Mouse (Mus musculus): ENCODE measurements around the gene Ago1.

Gene Ago1

DNA sequence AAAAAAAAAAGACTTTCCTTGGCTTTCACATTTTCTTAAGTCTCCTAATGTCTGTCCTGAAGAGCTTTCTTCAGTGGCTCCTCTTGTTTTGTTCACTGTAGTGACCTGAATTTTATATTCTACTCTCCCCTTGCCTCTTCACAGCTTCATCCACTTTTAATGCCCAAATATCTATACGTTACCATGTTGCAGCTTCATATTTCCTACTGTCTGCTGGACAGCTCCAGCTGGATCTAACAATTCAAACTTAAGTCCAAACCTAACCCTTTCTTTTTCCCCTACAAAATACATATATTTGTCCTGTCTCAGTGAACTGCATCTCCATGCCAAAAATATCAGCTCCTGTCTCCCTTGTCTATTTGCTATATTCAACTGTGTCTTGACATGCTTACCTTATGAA lies 951 bp upstream of the Ago1 start:
- no peak for DNase-seq

DNA sequence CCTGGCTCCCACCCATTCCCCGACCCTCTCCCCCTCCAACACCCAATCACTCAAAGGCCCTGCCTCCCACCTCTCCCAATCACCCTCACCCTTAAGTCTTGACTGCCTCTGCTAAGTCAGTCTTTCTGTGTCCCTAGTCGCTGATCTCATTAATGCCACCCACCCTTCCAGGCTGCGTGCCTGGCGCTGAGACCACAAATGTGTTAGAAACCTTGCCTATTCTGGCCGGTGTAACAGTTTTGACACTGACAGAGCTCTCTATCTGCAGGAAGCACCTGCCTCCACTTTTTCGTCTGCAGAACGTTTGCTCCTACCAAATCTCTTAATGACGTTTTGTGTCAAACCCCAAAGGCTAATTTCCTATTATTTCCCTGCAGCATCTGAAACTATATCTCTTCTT lies 542 bp upstream of the Ago1 start:
- no peak for DNase-seq

DNA sequence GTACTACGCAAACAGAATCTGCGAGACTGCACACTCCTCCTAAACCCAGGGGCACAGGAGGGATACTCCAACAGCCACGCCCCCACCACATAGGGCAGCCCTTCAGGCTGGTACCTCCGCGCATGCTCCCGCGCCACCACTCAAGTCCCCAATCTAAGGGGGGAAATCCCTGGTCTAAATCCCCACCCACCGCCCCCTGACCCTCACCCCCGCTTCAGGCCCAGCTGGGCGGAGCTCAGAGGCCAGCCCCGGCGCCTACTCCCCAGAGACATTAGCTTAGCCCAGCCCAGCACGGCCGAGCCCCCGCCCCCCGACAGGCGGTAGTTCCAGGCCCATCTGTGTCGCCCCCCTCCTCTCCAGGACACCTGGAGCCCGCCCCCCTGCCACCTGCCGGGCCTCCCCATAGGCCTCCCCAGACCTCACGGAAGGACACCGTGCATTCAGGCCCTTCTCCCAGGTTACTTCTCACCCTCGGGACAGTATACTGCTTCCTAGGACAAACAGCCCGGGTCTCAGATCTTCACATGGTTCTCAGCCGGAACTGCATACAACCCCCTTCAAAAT lies 580 bp downstream of the Ago1 start:
- DNase-seq: peak; percentile 62

DNA sequence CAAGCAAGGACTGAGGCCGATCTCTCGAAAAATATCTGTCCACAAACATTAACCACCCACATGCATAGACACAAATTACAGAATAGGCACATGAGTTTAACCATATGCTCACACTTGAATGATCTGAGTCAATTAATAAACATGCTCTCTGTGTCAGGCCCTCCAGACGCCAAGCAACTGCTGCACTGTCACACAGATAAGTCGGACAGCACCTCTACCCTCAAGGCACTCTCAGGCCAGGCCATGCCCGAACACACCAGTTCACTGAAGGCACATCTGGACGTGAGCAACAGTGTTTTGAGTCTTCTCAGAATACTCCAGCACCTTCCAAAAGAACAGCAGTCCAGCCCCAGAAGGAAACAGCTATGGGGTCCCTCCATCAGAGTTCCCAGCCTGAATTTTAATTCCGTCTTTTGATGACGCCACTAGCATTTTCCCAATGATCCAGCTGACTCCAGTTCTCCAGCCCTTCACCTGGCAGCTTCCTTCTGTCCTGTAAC lies 2.1 kb downstream of the Ago1 start:
- no peak for DNase-seq

DNA sequence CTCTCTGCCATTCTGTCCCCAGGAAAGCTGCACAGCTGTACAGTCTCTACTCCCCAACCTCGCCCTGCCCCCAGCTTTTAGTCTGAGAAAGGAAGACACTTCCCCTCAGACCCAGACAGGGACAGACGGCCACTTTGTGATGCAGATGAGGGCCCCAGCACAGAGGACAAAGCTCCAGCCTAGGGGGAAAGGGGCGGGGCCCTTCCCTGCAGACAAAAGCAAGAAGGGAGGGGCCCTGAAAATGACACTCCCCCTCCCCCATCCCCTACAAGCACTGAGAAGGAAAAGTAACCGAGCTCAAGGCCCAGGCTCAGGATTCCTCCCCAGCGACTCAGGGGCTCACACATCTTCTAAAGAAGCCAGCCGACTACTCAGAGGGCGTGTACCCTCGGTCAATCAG lies 2.5 kb downstream of the Ago1 start:
- DNase-seq: peak; percentile 80

DNA sequence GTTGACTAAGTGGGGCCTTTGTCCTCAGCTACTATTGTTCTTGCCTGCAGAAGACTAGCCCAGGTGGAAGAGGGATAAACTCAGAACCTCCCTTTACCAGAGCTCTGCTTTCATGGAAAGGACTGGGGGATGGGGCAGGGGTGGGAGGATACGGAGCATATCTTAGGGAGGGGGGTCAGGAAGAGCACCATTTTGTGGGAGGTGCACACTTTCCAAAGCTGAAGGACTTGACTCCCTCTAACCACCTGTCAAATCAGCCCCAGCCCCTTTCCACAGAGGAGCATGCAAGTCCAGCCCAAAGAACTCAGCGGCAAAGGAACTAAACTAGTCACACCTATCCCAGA lies 3.5 kb downstream of the Ago1 start:
- DNase-seq: no peak

DNA sequence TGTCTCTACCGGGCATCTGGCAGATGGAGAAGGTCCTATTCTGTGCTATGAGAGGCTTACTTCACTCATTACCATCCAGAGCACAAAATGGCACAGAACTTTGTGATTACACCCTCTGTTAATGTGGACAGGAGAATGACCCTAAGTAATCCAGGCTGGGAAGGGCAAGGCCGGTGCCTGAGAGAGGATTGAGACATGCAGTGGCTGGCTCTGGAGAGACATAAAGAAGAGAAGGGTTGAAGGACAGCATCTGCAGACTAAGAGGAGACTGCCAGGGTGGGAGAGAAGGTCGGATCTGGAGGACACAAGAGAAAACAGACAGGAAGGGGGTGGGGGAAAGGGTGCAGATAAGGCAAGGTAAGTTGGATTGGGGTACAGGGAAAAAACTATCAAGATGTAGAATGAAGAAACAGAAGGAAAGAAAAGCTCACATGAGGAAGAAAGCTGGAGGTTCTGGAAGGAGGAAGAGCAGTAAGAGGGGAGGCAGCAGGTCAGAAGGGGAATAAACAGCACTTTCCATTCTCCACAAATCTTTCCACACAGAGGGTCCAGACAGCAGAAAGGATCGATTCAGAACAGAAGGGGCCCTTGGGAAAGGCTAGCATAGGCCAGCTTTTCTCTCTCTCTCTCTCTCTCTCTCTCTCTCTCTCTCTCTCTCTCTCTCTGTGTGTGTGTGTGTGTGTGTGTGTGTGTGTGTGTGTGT lies 4.0 kb downstream of the Ago1 start:
- no peak for DNase-seq

DNA sequence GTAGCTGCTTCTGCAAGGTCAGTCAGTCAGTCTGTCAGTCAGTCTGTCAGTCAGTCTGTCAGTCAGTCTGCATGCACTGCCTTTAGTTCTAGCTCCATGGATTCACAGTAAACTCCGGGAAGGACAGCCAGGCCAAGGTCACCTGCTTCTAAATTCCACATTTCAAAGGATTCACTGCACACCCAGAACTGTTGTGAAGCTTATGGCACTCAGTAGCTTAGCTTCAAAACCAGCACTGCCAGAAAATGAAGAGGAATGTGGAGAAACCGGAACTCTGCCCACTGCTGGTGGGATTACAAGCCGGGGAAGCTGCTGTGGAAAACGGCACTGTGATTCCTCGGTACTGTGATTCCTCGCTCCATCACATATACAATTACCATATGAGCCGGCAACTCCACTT lies 12.9 kb downstream of the Ago1 start:
- DNase-seq: no peak

DNA sequence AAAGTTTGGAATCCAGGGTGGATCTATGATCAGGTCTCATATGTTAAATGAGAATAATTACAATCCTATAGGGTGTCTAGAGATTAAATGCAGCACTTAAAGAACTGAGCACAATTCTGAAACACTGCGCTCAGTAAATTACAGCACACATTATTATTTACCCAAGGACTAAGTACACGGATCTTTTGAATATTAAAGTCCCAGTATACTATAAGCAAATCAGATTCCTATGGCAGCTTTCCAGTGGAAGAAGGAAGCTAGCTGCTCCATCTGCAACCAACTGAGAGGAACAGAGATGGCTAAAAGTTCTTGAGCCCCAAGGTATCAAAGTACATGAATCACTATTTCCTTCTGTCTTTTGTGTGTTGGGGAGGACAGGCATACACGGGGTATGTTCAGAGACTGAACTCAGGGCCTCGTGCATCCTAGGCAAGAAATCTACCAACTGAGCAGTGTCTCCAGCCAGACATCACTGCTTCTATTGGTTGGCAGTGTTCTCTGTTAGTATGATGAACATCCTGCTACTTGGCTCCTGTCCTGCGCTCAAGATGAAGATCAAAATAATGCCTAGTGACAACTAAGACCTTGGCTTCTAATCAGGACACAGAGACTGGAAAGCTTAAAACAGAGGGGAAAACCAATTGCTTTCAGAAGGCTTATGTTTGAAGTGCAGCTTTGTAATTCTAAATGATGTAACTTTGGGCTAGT lies 13.7 kb downstream of the Ago1 start:
- DNase-seq: no peak

DNA sequence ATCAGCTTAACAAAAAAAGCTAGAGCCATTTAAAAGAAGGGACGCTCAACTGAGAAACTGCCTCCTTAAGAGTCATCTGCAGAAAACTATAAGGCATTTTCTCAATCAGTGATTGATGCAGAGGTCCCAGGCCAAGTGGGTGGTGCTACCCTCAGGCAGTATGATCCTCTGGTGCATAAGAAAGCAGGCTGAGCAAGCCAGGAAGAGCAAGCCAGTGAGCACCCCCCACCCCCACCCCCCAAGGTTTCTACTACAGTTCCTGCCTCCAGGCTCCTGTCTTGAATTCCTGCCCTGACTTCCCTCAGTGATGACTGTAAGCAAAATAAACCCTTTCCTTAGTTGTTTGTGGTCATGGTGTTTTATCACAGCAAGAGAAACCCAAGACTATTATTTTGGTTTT lies 18.1 kb downstream of the Ago1 start:
- DNase-seq: no peak

DNA sequence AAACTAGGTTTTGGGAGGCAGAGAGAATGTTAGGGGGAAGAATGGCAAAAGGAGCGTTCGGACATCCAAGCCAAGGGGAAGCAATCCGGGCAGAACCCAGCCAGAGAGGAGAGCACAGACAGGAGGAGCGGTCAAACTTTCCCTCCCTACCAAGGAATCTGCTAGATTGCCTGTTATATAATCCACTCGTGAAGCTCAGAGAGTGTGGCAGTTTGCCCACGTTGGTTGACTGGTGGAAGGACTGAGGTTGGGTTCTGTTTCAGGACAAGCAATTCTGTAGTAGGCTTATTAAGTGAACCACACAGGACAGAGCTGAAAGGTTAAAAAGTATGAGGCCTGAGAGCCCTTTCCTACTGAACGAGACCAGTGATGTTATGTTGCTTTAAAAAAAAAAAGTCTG lies 21.3 kb downstream of the Ago1 start:
- no peak for DNase-seq

DNA sequence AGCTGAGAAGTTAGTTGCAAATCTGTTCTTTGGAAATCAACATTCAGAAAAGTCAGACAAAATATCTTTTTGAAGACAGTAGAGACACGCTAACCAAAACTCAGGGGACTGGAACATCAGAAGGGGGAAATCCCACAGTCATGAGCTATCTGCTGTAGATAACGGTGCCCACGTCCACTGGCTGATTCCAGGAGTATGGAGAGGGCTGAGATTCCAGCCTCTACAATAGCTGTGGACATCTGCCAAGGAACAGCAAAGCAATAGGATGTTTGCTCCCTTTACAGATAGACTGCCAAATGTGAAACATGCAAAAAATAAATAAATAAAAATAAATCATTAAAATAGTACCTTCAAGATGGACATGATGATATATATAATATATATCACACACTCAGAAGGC lies 23.9 kb downstream of the Ago1 start:
- no peak for DNase-seq

DNA sequence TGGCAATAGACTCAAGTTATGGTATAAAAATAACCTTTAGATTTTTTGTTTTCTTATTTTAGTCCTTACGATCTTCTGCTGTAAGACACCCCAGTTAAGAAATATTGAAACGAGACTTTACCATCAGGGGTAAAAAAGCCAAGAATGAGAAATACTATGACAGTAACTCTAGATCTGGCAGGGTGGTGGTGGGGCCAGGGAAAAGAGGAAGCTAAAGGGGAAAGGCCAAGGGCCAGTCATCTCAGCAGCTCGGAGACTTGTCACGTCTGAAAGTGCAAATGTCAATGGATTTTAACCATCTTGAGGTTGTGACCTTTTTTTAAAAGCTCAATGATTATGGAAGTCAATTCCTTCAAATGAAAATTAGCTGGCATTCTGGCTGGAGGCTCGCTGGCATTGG lies 30.1 kb downstream of the Ago1 start:
- DNase-seq: no peak

DNA sequence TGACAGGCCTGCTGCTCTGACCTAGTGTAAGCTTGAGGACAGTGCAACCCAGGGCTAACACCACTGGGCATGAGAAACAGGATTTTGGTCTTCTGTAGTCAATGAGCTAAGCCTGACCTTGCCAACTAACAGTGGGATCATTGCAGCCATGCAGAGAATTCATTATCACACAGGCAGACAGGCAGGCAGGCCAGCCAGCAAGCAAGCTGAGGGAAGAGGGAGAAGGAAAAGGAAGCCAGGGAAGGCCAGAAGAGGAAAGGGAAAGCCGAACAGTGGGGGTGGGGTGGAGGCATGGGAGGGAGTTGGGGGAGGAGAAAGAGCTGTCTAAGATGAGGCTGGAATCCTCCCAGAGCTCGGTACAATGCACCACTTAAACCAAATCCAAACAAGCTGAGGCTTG lies 32.1 kb downstream of the Ago1 start:
- DNase-seq: peak; percentile 32

DNA sequence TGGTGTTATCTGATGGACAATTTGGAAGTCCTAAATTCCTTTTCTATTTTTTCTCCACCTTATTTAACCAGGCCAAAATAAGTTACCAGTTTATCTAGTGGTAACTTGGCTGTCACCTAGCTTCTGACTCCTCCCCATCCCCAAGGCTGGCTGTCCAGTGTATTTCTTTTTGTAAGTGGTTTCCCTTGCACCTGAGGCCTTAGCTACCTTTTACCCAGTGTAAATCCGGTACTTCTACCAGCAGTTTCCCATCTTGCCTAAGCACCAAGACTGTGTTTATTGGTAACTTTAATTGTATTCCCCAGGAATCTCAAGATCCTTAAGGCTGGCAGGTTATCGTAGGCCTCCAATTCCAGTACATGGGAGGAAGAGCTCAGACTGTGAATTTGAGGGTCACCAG lies 34.3 kb downstream of the Ago1 start:
- no peak for DNase-seq

DNA sequence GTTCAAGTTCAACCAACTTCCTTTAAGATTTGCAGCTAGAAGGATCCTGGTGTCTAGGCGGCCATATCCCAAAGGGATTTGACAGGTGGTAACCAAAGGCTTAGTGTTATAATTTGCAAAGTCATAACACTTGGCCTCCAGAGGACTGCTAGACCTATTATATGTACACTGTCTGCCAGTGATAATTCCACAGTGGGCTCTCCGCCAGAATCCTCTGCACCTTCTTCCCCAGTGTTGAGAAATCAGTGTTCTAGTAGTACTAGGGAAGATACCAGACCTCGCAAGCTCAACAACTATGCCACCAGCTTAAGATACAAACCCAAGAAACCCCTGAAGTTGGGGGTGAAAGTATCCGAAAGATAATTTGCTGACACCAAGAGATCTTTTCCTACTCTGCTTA lies 35.2 kb downstream of the Ago1 start:
- DNase-seq: no peak

DNA sequence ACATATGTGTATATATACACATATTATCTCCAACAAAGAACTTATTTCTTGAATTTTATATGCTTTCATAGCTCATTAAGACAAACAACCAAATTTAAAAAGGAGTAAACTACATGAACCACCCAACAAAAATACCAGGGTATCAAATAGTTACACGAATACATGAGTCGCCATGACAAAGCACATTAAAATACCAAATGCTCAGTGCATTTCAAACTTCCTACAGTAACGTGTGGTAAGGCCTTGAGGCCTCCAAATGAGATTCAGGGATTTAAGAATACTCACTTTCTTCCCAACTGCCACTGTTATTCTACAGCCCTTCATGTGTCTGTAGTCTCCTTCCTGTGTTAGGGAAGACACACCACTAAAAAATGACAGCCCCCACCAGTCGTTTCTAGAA lies 36.6 kb downstream of the Ago1 start:
- DNase-seq: no peak

DNA sequence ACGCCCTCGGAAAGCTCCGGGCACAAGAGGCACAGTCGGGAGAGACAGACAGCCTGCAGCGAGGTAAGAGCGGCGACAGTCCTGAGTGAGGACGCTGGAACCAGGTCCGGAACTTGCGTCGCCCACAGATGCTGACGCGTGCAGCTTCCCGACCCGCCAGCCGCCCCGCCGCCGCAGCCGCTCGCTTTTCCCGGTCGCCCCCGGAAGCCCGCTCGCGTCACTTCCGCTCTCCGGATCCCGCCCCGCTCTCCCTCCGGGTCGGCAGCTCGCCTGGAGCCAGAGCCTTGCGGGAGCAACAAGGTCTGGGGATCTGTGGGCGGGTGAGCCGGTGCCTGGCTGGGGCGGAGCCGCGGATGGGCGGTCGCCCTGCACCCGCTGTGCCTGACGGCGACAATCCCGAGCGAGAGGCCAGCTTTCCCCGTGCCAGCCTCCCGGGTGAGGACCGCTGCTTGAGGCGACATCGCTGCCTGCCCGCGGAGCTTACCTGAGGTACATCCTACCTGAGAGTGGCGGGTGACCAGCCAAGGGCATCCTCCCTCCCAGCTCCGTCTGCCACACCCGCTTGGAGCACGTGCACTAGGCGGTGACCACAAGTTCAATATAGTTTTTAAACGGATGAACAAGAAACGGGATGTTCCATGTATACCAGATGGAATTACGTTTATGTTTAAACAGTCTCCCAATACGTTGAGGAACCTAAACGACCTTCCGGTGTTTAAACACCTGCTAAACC lies 38.9 kb downstream of the Ago1 start, which contains the start of gene Ago3:
Ago3 (minus strand) TSS at position 210 of the 733 bp plus-strand sequence.
- DNase-seq: peak; percentile 94

DNA sequence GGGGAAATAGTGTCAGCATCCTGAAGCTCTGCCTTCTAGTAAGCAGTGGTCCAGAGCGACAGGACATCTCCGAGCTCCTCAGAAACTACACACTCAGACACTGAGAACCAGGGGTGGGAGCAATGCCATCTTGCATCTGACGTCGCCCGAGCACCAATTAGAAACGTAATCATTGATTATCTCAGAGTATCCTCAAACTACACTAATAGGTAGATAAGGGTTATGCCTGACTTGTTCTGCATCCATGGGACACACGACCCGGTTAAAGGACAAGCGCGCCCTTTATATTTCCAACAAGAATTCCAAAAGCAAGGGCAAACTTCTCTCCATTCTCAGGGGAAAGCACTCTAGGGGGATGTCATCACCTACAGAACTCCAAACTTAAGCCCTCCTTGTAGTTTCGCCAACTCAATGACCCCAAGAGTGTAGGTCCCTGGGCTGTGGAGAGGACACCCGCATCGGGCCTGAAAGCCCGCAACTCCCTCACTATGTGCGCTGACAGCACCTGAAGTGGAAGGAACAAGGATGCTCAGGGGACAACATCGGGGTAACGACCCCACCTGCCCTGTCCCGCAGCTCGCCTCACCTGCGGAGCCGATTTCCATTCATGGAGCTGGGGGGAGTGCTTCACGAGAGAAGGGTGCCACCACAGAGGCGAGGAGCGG lies 39.6 kb downstream of the Ago1 start:
- DNase-seq: no peak

DNA sequence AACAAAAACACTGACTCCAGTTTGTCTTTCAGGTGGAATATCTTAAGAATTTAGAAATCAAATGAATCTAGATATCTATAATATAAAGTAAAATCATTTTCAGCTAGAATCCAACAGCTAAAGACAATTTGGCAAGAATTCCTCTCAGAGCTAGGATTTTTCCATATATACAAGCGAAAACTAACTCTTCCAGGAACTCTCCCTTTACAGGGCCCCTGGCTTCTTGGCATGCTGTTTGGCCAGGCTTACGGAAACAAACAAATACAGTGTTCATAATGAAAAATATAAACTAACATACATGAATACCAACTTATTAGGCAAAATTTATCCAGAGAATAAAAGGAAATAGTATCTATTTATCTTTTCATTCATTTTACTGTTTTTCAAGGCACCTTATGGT lies 44.5 kb downstream of the Ago1 start:
- no peak for DNase-seq

DNA sequence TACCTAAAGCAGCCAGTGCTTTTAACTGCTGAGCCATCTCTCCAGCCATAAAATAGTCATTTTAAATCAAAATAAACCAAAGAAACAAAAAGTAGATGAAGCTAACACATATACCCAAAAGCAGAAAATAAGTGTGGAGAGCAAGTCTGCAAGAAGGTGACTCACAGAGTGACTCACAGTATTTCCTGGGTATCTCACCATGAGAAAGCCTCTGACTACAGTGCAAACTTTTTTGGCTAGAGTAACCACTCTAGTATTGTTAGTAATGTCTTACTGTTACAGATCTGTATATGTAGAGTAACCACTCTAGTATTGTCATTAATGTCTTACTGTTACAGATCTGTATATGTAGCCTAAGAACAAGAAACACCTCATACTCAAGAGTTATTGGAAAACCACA lies 52.7 kb downstream of the Ago1 start:
- DNase-seq: no peak

DNA sequence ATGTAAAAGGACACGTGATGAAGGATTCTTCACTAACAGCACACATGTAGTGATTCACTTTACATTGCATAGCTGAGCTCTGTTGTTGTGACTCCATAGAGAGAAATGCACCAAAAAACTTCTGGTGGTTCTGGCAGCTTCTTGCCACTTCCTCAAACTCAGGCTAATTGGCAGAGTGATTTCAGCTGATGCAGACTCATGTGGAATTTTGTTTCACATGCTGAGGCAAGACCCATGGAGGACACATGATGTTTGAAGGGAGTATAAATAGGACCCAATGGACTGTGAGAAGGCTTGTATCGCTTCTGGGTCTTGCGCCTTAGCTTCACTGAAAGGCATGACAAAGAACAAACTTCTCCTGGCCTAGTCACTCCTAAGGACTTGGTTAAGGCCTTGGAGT lies 55.9 kb downstream of the Ago1 start:
- DNase-seq: no peak
